Comparison of ENCODE assay signal across 8 mouse cellular contexts in genomic region chr2:165035058-165035431, GRCm38 (mm10). TPM values are rescaled to one million over a fixed set of nuclear protein-coding genes. Genes with fewer than 3 reads are reported as not detected.
DNase-seq lines count a peak whose midpoint lies in the region; ATAC-seq and TF ChIP-seq lines count a peak whose summit lies in the region.

No protein-coding gene starts in this region.

- TF ChIP-seq CTCF in layer of hippocampus, adult 2 months (conservative IDR thresholded peaks at IDR 0.05), result no peak
- no peak for TF ChIP-seq CTCF in embryonic fibroblast, embryonic 13.5 days (IDR thresholded peaks at IDR 0.05; ENCODE audit: borderline replicate concordance, insufficient read depth, low read length)
- no peak for TF ChIP-seq CTCF in intestine, postnatal 0 days (IDR thresholded peaks at IDR 0.05; ENCODE audit: low read depth)

- DNase-seq in layer of hippocampus, adult 2 months (ENCODE audit: low spot score in 2 of 2), result no peak
- no peak for DNase-seq in layer of hippocampus, adult 8-10 months (ENCODE audit: low spot score in 2 of 2)
- DNase-seq in left cerebral cortex, adult 18-20 months (ENCODE audit: low spot score in 2 of 2), result no peak
- DNase-seq in embryo, embryonic 10 days (ENCODE audit: low spot score), result no peak

- H3K27ac ChIP-seq in layer of hippocampus, adult 2 months, result peak overlapping the region; percentile 95
- no peak overlapping the region for H3K27ac ChIP-seq in embryonic fibroblast, embryonic 13.5 days (ENCODE audit: insufficient read depth, low read length)
- no peak overlapping the region for H3K27ac ChIP-seq in intestine, postnatal 0 days (ENCODE audit: low read depth, low read length)
- peak overlapping the region; percentile 58; the same call in 1 of the 2 replicates for H3K27ac ChIP-seq in neural tube, embryonic 14.5 days (ENCODE audit: low read depth, low read length)

- peak overlapping the region; percentile 71 for H3K4me3 ChIP-seq in layer of hippocampus, adult 2 months
- H3K4me3 ChIP-seq in embryonic fibroblast, embryonic 13.5 days (ENCODE audit: insufficient read depth, low read length), result peak overlapping the region; percentile 32; the same call in 1 of the 2 replicates
- peak overlapping the region; percentile 85 for H3K4me3 ChIP-seq in intestine, postnatal 0 days (ENCODE audit: low read depth, low read length)
- H3K4me3 ChIP-seq in neural tube, embryonic 14.5 days (ENCODE audit: low read depth, low read length), result peak overlapping the region; percentile 98

- peaks cover 4% of the 10 kb centered on the region for H3K4me1 ChIP-seq in embryonic fibroblast, embryonic 13.5 days (ENCODE audit: control insufficient read depth, insufficient read depth, low read length)
- H3K4me1 ChIP-seq in intestine, postnatal 0 days (replicated peaks; ENCODE audit: control insufficient read depth, insufficient read depth, low read length), result 0 out of 2 replicates have a peak, but pooled peaks cover 2% of the 10 kb centered on the region
- H3K4me1 ChIP-seq in neural tube, embryonic 14.5 days (ENCODE audit: control insufficient read depth, insufficient read depth, low read length), result peaks cover 27% of the 10 kb centered on the region

- no peak for ATAC-seq in intestine, postnatal 0 days
- 0 out of 2 replicates have a peak, but pooled peaks have one; percentile 5 for ATAC-seq in neural tube, embryonic 14.5 days (ENCODE audit: low read depth)
- no peak for ATAC-seq in monocyte, adult 5-6 weeks (replicated peaks; ENCODE audit: insufficient number of reproducible peaks, low FRiP score, low TSS enrichment, poor library complexity, severe bottlenecking)

- H3K27me3 ChIP-seq in intestine, postnatal 0 days (replicated peaks; ENCODE audit: control insufficient read depth, insufficient read depth, low read length), result no peaks in the 10 kb centered on the region
- H3K27me3 ChIP-seq in neural tube, embryonic 14.5 days (ENCODE audit: control insufficient read depth, insufficient read depth, low read length), result no peaks in the 10 kb centered on the region; the same call in 1 of the 2 replicates

- no peaks in the 10 kb centered on the region for H3K9me3 ChIP-seq in intestine, postnatal 0 days (ENCODE audit: control insufficient read depth)
- H3K9me3 ChIP-seq in neural tube, embryonic 14.5 days (ENCODE audit: control insufficient read depth, low read length), result no peaks in the 10 kb centered on the region

- H3K9ac ChIP-seq in intestine, postnatal 0 days (ENCODE audit: low read depth, low read length), result no peak overlapping the region
- no peak overlapping the region for H3K9ac ChIP-seq in neural tube, embryonic 14.5 days (replicated peaks; ENCODE audit: low read depth, low read length)

- no peak for TF ChIP-seq POLR2A in embryonic fibroblast, embryonic 13.5 days (IDR thresholded peaks at IDR 0.05; ENCODE audit: low read depth, low read length)

- 47% methylated on average over 5 of the region's 5 CpGs for WGBS in intestine, postnatal 0 days
- 8% methylated on average over 5 of the region's 5 CpGs for WGBS in neural tube, embryonic 14.5 days

- peak overlapping the region; percentile 81 for H3K4me2 ChIP-seq in intestine, postnatal 0 days (replicated peaks; ENCODE audit: low read depth)
- peak overlapping the region; percentile 28; the same call in 1 of the 2 replicates for H3K4me2 ChIP-seq in neural tube, embryonic 14.5 days (ENCODE audit: low read depth, low read length)

- no peaks in the 10 kb centered on the region for H3K36me3 ChIP-seq in intestine, postnatal 0 days (ENCODE audit: control insufficient read depth, insufficient read depth)
- no peaks in the 10 kb centered on the region for H3K36me3 ChIP-seq in neural tube, embryonic 14.5 days (ENCODE audit: control insufficient read depth, insufficient read depth, low read length)

RNA-seq across cellular contexts. Expression of gene Ncoa5, which starts 0.4 kb away (rescaled TPM):
- 10 to 100 TPM; 57.8 to 63.8 TPM for total RNA-seq in layer of hippocampus, adult 2 months (2021)
- total RNA-seq in layer of hippocampus, adult 8-10 months (2022), result 10 to 100 TPM; 46.2 to 63.5 (median 55.9) TPM
- polyA plus RNA-seq in embryonic fibroblast, embryonic 13.5 days (2011; ENCODE audit: insufficient read length, low read depth, missing spikeins), result 28.4 and 33.5 TPM in 2 replicates
- 11.9 and 13.9 TPM in 2 replicates for polyA plus RNA-seq in intestine, postnatal 0 days (2015; fragmentation: Nextera tagmentation; extraction: Ambion mirVana)
- polyA plus RNA-seq in neural tube, embryonic 14.5 days (2014; fragmentation: Nextera tagmentation; extraction: Ambion mirVana), result 79.5 and 98.9 TPM in 2 replicates
- total RNA-seq in monocyte, adult 5-6 weeks (2017), result 25.0 to 47.8 TPM (median 37.3 TPM) in 3 replicates
- total RNA-seq in left cerebral cortex, adult 18-20 months (2021), result 10 to 100 TPM; 53.4 to 56.8 TPM

RNA-seq across cellular contexts. Expression of gene Cd40, which starts 20.4 kb away (rescaled TPM):
- under 1 TPM; 0.33 to 0.91 TPM for total RNA-seq in layer of hippocampus, adult 2 months (2021)
- 1 to 10 TPM in 1 of 4 experiments, under 1 TPM in 3; 0.22 to 1.0 (median 0.58) TPM for total RNA-seq in layer of hippocampus, adult 8-10 months (2022)
- polyA plus RNA-seq in embryonic fibroblast, embryonic 13.5 days (2011; ENCODE audit: insufficient read length, low read depth, missing spikeins), result 1.2 and 2.0 TPM in 2 replicates
- 3.6 and 4.6 TPM in 2 replicates for polyA plus RNA-seq in intestine, postnatal 0 days (2015; fragmentation: Nextera tagmentation; extraction: Ambion mirVana)
- polyA plus RNA-seq in neural tube, embryonic 14.5 days (2014; fragmentation: Nextera tagmentation; extraction: Ambion mirVana), result 5.5 and 10.6 TPM in 2 replicates
- total RNA-seq in monocyte, adult 5-6 weeks (2017), result 17.7 to 21.3 TPM (median 20.5 TPM) in 3 replicates
- under 1 TPM; 0.44 to 0.80 TPM for total RNA-seq in left cerebral cortex, adult 18-20 months (2021)

RNA-seq across cellular contexts. Expression of gene 1700025C18Rik, which starts 55.5 kb away (rescaled TPM):
- total RNA-seq in layer of hippocampus, adult 2 months (2021), result not detected
- not detected for total RNA-seq in layer of hippocampus, adult 8-10 months (2022)
- not detected in 2 replicates for polyA plus RNA-seq in embryonic fibroblast, embryonic 13.5 days (2011; ENCODE audit: insufficient read length, low read depth, missing spikeins)
- polyA plus RNA-seq in intestine, postnatal 0 days (2015; fragmentation: Nextera tagmentation; extraction: Ambion mirVana), result not detected in 2 replicates
- not detected in 2 replicates for polyA plus RNA-seq in neural tube, embryonic 14.5 days (2014; fragmentation: Nextera tagmentation; extraction: Ambion mirVana)
- total RNA-seq in monocyte, adult 5-6 weeks (2017), result not detected in 3 replicates
- total RNA-seq in left cerebral cortex, adult 18-20 months (2021), result not detected

Comparison
In these comparisons a context has a peak if more than half of its experiments do, and no peak if none do; other contexts are left out.
1. H3K27ac ChIP-seq: peak in layer of hippocampus, adult 2 months (single experiment) and neural tube, embryonic 14.5 days (single experiment); none in embryonic fibroblast, embryonic 13.5 days (single experiment) and intestine, postnatal 0 days (single experiment).
2. H3K4me3 ChIP-seq: peak in every context shown above with its lines; median percentile 98 in neural tube, embryonic 14.5 days; 85 in intestine, postnatal 0 days; 71 in layer of hippocampus, adult 2 months; 32 in embryonic fibroblast, embryonic 13.5 days.